Mouse (Mus musculus): Measurements from ENCODE around the gene Hgd.

The Hgd gene

GRCm38 (mm10) chr16:37579994-37580393, at the start of gene Hgd:
TSS of gene Hgd (plus strand) at chr16:37580153.
- peak; percentile 66 for DNase-seq (ENCODE audit: low spot score)

- peak; percentile 50 for DNase-seq (ENCODE audit: low spot score)
These were observed 49.8 kb upstream of the Hgd start for GRCm38 (mm10) chr16:37530170-37530569.

GRCm38 (mm10) chr16:37532046-37532445, 47.9 kb upstream of the Hgd start:
- no peak for DNase-seq (ENCODE audit: low spot score)

GRCm38 (mm10) chr16:37533369-37534068, 46.4 kb upstream of the Hgd start:
- no peak for DNase-seq (ENCODE audit: low spot score)

- DNase-seq (ENCODE audit: low spot score) = no peak
These were observed 40.7 kb upstream of the Hgd start for GRCm38 (mm10) chr16:37539240-37539610.

- DNase-seq (ENCODE audit: low spot score) = peak; percentile 97
These were observed 40.1 kb upstream of the Hgd start, which contains the start of the genes Gtf2e1 and Rabl3 for GRCm38 (mm10) chr16:37539611-37540580. TSS of gene Gtf2e1 (minus strand) at chr16:37539789. TSS of gene Rabl3 (plus strand) at chr16:37539885.

- no peak for DNase-seq (ENCODE audit: low spot score)
These were observed 39.2 kb upstream of the Hgd start for GRCm38 (mm10) chr16:37540776-37541175.

GRCm38 (mm10) chr16:37546312-37546711, 33.6 kb upstream of the Hgd start:
- DNase-seq (ENCODE audit: low spot score) = no peak

GRCm38 (mm10) chr16:37550266-37550665, 29.7 kb upstream of the Hgd start:
- DNase-seq (ENCODE audit: low spot score) = no peak

- no peak for DNase-seq (ENCODE audit: low spot score)
These were observed 29.0 kb upstream of the Hgd start for GRCm38 (mm10) chr16:37550981-37551380.

- no peak for DNase-seq (ENCODE audit: low spot score)
These were observed 27.1 kb upstream of the Hgd start for GRCm38 (mm10) chr16:37552824-37553223.

- DNase-seq (ENCODE audit: low spot score) = no peak
These were observed 17.5 kb upstream of the Hgd start for GRCm38 (mm10) chr16:37562414-37562813.

GRCm38 (mm10) chr16:37562961-37563360, 17.0 kb upstream of the Hgd start:
- DNase-seq (ENCODE audit: low spot score) = no peak

GRCm38 (mm10) chr16:37565117-37565516, 14.8 kb upstream of the Hgd start:
- no peak for DNase-seq (ENCODE audit: low spot score)

GRCm38 (mm10) chr16:37566107-37566506, 13.8 kb upstream of the Hgd start:
- no peak for DNase-seq (ENCODE audit: low spot score)

GRCm38 (mm10) chr16:37567113-37568050, 12.6 kb upstream of the Hgd start:
- no peak for DNase-seq (ENCODE audit: low spot score)

GRCm38 (mm10) chr16:37571554-37571953, 8.4 kb upstream of the Hgd start:
- DNase-seq (ENCODE audit: low spot score) = no peak

- DNase-seq (ENCODE audit: low spot score) = no peak
These were observed 7.7 kb upstream of the Hgd start for GRCm38 (mm10) chr16:37572117-37572754.

- DNase-seq (ENCODE audit: low spot score) = no peak
These were observed 6.9 kb upstream of the Hgd start for GRCm38 (mm10) chr16:37573061-37573460.

- no peak for DNase-seq (ENCODE audit: low spot score)
These were observed 4.6 kb upstream of the Hgd start for GRCm38 (mm10) chr16:37575325-37575724.

GRCm38 (mm10) chr16:37579591-37579990, 362 bp upstream of the Hgd start:
- no peak for DNase-seq (ENCODE audit: low spot score)
